Mouse (Mus musculus): ENCODE results near the gene Cdadc1.

DNA sequence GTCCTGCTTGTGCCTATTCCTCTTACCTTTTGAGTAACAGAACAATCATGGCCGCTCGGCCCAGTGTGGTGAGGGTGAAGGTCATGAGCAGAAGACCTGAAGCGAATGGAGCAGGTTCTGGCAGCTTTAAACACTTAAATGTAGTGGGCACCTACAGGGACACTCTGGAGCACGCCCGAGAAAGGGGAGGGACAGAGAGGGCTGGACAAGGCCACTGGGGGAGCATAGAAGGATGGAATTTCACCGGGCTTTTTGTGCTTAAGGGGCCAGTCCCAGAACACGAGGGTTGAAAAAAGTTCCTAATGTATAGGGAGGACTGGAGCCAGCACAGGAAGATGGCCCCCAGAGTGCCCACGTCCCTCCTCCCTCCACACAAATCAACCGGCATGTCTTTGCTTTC, 36.2 kb upstream of the Cdadc1 start:
- TF ChIP-seq GATA1 (IDR thresholded peaks at IDR 0.05; ENCODE audit: low read length) (no peak), TAL1 (IDR thresholded peaks at IDR 0.05; ENCODE audit: low read length) (no peak)
